Mouse (Mus musculus) testis, adult 2 months (tissue): ENCODE measurements around the gene Kctd10. TPM values are rescaled to one million over a fixed set of nuclear protein-coding genes. Genes with fewer than 3 reads are reported as not detected.

Source experiments
- H3K27ac ChIP-seq: fragments of 200-500 bp; 2 replicates; pipeline ENCODE4 v1.5.1; 2012; ENCODE audit warnings: low read depth, low read length; ENCODE audit not compliant: control insufficient read depth, insufficient read depth
- H3K27me3 ChIP-seq: fragments of 200-500 bp; 2 replicates; pipeline ENCODE4 v1.6.1; 2012; ENCODE audit warnings: mild to moderate bottlenecking, low read length, moderate library complexity; ENCODE audit not compliant: control insufficient read depth, insufficient read depth
- H3K36me3 ChIP-seq: fragments of 200-500 bp; 2 replicates; pipeline ENCODE4 v1.6.1; 2012; ENCODE audit warnings: mild to moderate bottlenecking, low read length; ENCODE audit not compliant: control insufficient read depth, insufficient read depth
- H3K4me1 ChIP-seq: fragments of 200-500 bp; 2 replicates; pipeline ENCODE4 v1.6.1; 2012; ENCODE audit warnings: low read length; ENCODE audit not compliant: control insufficient read depth, insufficient read depth
- H3K4me3 ChIP-seq: fragments of 200-500 bp; 2 replicates; pipeline ENCODE4 v1.5.1; 2012; ENCODE audit warnings: low read depth, mild to moderate bottlenecking, low read length, moderate library complexity, mixed read lengths; ENCODE audit not compliant: control insufficient read depth
- CTCF ChIP-seq: fragments of 200-500 bp; IDR thresholded peaks from 2 replicates; pipeline ENCODE4 v1.5.1; 2012; ENCODE audit warnings: low read depth, mild to moderate bottlenecking, inconsistent platforms, low read length, moderate library complexity; ENCODE audit not compliant: control insufficient read depth, insufficient read depth, insufficient replicate concordance
- POLR2A ChIP-seq: fragments of 200-500 bp; IDR thresholded peaks from 2 replicates; pipeline ENCODE4 v1.6.1; 2012; ENCODE audit warnings: low read depth, mild to moderate bottlenecking, inconsistent platforms, low read length, moderate library complexity; ENCODE audit not compliant: control insufficient read depth
- polyA plus RNA-seq: library from polyadenylated mRNA; depleted of rRNA; stranded (reverse); fragments of >200 nt; gene quantifications from 2 replicates; pipeline ENCODE4 v1.2.3, GENCODE M21; 2012

Kctd10 gene
- polyA plus RNA-seq, 1 experiment = 48.4 TPM

- peaks cover 7% of the 10 kb centered on the region for H3K36me3 ChIP-seq
Measured at GRCm38 (mm10) chr5:114407269-114407668, 27.0 kb upstream of the Kctd10 start.

GRCm38 (mm10) chr5:114406592-114406991, 26.3 kb upstream of the Kctd10 start:
- H3K27ac ChIP-seq = no peak overlapping the region
- H3K27me3 ChIP-seq = no peaks in the 10 kb centered on the region
- no peak overlapping the region for H3K4me3 ChIP-seq
- TF ChIP-seq CTCF (no peak), POLR2A (no peak)
- H3K36me3 ChIP-seq = peaks cover 7% of the 10 kb centered on the region
- H3K4me1 ChIP-seq = no peaks in the 10 kb centered on the region

More at GRCm38 (mm10) chr5:114407269-114407668, 27.0 kb upstream of the Kctd10 start:
- no peak overlapping the region for H3K4me3 ChIP-seq
- no peak overlapping the region for H3K27ac ChIP-seq
- TF ChIP-seq POLR2A = no peak
- no peak for TF ChIP-seq CTCF
- no peaks in the 10 kb centered on the region for H3K27me3 ChIP-seq
- no peaks in the 10 kb centered on the region for H3K4me1 ChIP-seq

- Histone ChIP-seq H3K36me3 (no peaks in the 10 kb centered on the region; the same call in none of the 2 replicates), H3K27me3 (no peaks in the 10 kb centered on the region), H3K27ac (no peak overlapping the region), H3K4me1 (no peaks in the 10 kb centered on the region), H3K4me3 (no peak overlapping the region)
- TF ChIP-seq POLR2A (no peak), CTCF (no peak)
Measured at GRCm38 (mm10) chr5:114393169-114393568, 12.9 kb upstream of the Kctd10 start.

- TF ChIP-seq CTCF = no peak
- TF ChIP-seq POLR2A = no peak
- Histone ChIP-seq H3K36me3 (peaks cover 1% of the 10 kb centered on the region), H3K4me1 (peaks cover 7% of the 10 kb centered on the region), H3K4me3 (no peak overlapping the region), H3K27ac (no peak overlapping the region), H3K27me3 (no peaks in the 10 kb centered on the region)
Measured at GRCm38 (mm10) chr5:114384448-114384847, 4.1 kb upstream of the Kctd10 start.

GRCm38 (mm10) chr5:114383184-114383904, 3.0 kb upstream of the Kctd10 start:
- Histone ChIP-seq H3K4me3 (no peak overlapping the region), H3K27me3 (no peaks in the 10 kb centered on the region), H3K27ac (no peak overlapping the region), H3K36me3 (peaks cover 1% of the 10 kb centered on the region), H3K4me1 (peaks cover 9% of the 10 kb centered on the region)
- TF ChIP-seq POLR2A (no peak), CTCF (peak; percentile 60; the same call in 1 of the 2 replicates)

GRCm38 (mm10) chr5:114381013-114381351, 674 bp upstream of the Kctd10 start:
- H3K27me3 ChIP-seq = no peaks in the 10 kb centered on the region
- H3K4me3 ChIP-seq = peak overlapping the region; percentile 98
- peaks cover 1% of the 10 kb centered on the region for H3K36me3 ChIP-seq
- H3K4me1 ChIP-seq = peaks cover 10% of the 10 kb centered on the region
- TF ChIP-seq POLR2A = no peak
- peak overlapping the region; percentile 89 for H3K27ac ChIP-seq

- peak overlapping the region; percentile 95 for H3K4me3 ChIP-seq
- H3K27me3 ChIP-seq = no peaks in the 10 kb centered on the region
- peak overlapping the region; percentile 64 for H3K27ac ChIP-seq
- peaks cover 10% of the 10 kb centered on the region for H3K4me1 ChIP-seq
- H3K36me3 ChIP-seq = no peaks in the 10 kb centered on the region; the same call in 1 of the 2 replicates
- TF ChIP-seq CTCF (no peak), POLR2A (no peak)
Measured at GRCm38 (mm10) chr5:114379763-114380162, 545 bp downstream of the Kctd10 start.

- no peaks in the 10 kb centered on the region for H3K27me3 ChIP-seq
- TF ChIP-seq POLR2A (no peak), CTCF (no peak)
- peak overlapping the region; percentile 34; the same call in 1 of the 2 replicates for H3K4me3 ChIP-seq
- H3K36me3 ChIP-seq = no peaks in the 10 kb centered on the region
- H3K4me1 ChIP-seq = peaks cover 10% of the 10 kb centered on the region
- peak overlapping the region; percentile 26; the same call in 1 of the 2 replicates for H3K27ac ChIP-seq
Measured at GRCm38 (mm10) chr5:114378936-114379335, 1.4 kb downstream of the Kctd10 start.
